Mouse (Mus musculus) cerebellum, adult 18-20 months (tissue): ENCODE measurements around the gene Pde7b.

ENCODE experiments used
- DNase-seq, 2 experiments: peaks; one replicate each; pipeline ENCODE4 v3.0.0; 2021

Pde7b gene

GRCm38 (mm10) chr10:20408336-20408735, 316.5 kb downstream of the Pde7b start:
- no peak for DNase-seq

- DNase-seq = peak in 1 of 2 experiments; percentile 6
Observed at GRCm38 (mm10) chr10:20405471-20405870, 319.4 kb downstream of the Pde7b start.

- no peak for DNase-seq
Observed at GRCm38 (mm10) chr10:20402941-20403340, 321.9 kb downstream of the Pde7b start.

GRCm38 (mm10) chr10:20400406-20400805, 324.5 kb downstream of the Pde7b start:
- DNase-seq = no peak

GRCm38 (mm10) chr10:20398641-20399390, 326.1 kb downstream of the Pde7b start:
- no peak for DNase-seq

- no peak for DNase-seq
Observed at GRCm38 (mm10) chr10:20398224-20398623, 326.7 kb downstream of the Pde7b start.

GRCm38 (mm10) chr10:20395778-20396177, 329.1 kb downstream of the Pde7b start:
- DNase-seq = no peak

GRCm38 (mm10) chr10:20394815-20395214, 330.1 kb downstream of the Pde7b start:
- no peak for DNase-seq

- DNase-seq = no peak
Observed at GRCm38 (mm10) chr10:20390568-20390967, 334.3 kb downstream of the Pde7b start.

- no peak for DNase-seq
Observed at GRCm38 (mm10) chr10:20382807-20383419, 342.0 kb downstream of the Pde7b start.

- DNase-seq = no peak
Observed at GRCm38 (mm10) chr10:20381352-20381751, 343.5 kb downstream of the Pde7b start.

GRCm38 (mm10) chr10:20380798-20381197, 344.1 kb downstream of the Pde7b start:
- peak in 1 of 2 experiments; percentile 12 for DNase-seq

- DNase-seq = no peak
Observed at GRCm38 (mm10) chr10:20379071-20379735, 345.7 kb downstream of the Pde7b start.

- no peak for DNase-seq
Observed at GRCm38 (mm10) chr10:20377621-20378020, 347.3 kb downstream of the Pde7b start.

GRCm38 (mm10) chr10:20372046-20372445, 352.8 kb downstream of the Pde7b start:
- DNase-seq = no peak

- DNase-seq = no peak
Observed at GRCm38 (mm10) chr10:20362450-20363118, 362.3 kb downstream of the Pde7b start.

GRCm38 (mm10) chr10:20361542-20362449, 363.1 kb downstream of the Pde7b start:
- DNase-seq = no peak

- DNase-seq = no peak
Observed at GRCm38 (mm10) chr10:20348894-20349293, 376.0 kb downstream of the Pde7b start.
